Mouse (Mus musculus) mature B cell (primary cell): ENCODE results near the gene Nts.
"Not testable (repeated sequence)": the region's sequence is repeated elsewhere in the genome, so short reads cannot be mapped to it uniquely, and the experiment has no call there.

Source experiments
- in situ Hi-C: fragments of 300-500 bp; cut with MboI; formaldehyde crosslinking; loops from 2 replicates; pipeline ENCODE4 v1.14.3; 2019

Gene Nts

DNA sequence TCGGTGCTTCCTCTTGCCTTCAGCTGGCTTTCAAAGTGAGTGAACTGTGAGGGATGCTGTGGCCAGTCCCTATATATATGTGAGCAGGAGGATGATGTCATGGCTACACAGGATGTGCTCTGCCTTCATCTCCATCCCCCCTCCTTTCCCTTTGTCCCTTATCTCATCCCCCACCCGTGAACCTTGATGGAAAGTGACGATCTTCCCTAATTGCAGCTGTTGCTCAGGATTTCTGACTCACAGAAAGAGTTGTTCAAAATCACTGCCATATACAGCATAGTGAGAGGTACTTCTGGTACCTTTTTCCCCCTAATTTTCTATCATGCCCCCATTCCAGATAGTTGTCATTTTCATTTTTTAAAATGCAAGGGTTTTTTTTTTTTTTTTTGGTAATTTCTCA, at the start of gene Nts:
TSS of gene Nts (minus strand) at position 101 of the 400 bp plus-strand sequence.
- in situ Hi-C loops = no loop called here

DNA sequence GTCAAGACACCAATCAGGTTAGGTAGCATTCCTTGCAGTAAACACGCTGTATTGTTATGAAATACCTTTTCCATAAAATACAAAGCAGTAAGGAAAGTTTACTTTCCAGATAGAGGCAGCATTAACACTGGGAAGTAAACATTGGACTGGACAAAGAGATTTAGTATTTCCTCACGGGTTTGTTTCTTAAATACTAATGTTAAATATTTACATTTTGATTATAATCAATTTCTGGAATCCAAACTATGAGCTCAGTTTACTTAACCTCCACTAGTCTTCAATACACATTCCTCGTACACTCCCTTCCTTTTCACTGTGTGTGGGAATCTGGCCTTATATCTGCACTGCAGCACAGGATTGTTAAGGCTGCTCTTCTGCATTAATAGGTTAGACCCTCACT, 37.6 kb upstream of the Nts start:
- in situ Hi-C loops = no loop called here

DNA sequence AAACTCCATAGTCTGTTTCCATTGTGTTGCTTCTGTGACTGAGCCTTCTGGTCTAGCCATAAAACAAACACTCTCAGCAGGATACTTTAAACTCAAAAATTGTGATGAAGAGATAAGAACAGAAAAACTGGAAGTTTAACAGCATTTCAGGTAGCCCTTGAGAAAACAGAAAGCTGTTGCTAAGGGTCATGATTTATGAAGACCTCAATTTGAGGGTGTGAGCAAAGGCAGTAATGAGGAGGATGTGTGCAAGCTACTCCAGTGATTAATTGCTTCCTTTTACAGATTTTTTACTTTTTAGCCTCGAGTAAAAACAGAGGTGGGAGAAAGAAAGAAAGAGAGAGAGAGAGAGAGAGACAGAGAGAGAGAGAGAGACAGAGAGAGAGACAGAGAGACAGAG, 23.9 kb upstream of the Nts start:
- in situ Hi-C loops = no loop called here

DNA sequence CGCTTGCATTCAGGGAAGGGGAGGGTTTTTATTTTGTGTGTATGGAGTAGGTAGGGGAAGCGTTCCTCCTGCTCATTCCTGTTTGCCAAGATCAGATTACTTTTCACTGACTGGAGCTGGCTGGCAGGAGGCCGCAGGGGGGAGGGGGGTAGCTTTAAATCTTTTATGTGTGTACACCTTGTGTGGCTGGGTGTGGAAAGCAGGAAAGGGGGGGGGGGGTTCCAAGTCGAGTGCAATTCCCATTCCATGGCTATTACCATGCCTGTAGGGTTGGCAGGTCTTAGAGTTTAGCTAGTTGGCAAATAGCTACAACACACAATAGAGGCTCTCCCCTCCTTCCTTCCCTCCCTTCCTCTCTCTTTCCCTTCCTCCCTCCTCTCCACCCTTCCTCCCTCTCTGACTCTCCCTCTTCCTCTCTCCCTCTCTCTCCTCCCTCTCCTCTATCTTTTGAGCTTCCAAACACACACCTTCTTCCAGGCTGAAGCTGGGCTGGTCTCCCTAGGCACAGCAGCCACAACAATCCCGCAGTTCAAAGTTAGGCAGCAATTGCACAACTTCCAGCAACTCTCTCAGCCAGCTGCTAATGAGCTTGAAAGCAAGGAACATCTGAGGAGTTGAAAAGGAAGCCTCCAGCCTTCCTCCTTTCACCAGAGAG, 21.6 kb upstream of the Nts start, which contains the start of gene Rassf9:
TSS of gene Rassf9 (plus strand) at position 416 of the 655 bp plus-strand sequence.
- in situ Hi-C loops = no loop called here

DNA sequence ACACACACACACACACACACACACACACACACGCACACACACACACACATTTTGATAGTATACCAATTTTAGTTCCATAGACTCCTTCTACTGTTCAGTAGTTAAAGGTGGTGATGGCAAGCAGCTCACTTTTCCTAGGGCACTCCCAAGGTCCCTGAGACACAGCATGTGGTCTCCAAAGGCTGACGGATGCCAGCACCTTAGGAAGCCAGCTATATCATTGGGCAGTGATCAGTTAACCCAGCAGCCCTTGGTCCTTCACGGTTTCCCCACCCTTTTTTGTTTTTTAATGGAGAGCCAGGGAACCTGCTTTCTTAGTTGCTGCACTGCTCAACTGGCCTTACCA, 21.1 kb upstream of the Nts start:
- in situ Hi-C loops = no loop called here

DNA sequence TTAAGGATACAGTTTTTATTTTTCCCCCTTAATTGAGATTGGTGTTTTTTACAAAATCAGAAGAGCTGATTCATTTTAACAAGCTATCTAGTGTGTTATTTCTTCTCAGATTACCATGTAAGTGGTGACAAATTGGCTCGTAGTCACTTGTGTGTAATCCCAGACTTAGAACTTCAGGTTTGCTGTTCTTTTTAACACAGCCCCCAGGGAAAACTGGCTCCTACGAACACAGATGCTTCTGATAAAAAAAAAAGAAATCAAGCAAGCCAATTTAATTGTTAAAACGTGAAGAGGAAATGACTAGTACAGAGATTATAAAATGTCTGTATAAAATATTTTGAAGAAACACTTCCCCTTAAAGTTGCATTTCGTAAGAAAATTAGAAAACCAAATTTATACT, 17.1 kb upstream of the Nts start:
- in situ Hi-C loops = no loop called here

DNA sequence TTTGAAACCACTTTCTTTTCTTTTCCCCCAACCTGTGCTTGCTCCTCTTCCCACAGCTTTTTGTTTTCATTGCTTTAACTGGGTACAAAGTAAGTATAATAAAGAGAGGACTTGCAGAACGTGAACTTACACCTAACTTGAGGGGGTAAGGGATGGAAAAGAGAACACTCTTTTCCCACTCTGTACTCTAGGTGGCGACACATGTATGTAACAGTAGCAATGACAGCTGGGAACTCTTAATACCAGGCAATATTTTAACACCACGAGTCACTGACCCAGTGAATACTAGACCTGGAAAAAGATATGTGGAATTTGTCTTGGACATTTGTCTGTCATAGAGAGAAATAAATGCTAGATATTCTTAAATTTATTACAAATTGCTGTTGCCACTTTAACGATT, 8.5 kb upstream of the Nts start:
- in situ Hi-C loops = no loop called here

DNA sequence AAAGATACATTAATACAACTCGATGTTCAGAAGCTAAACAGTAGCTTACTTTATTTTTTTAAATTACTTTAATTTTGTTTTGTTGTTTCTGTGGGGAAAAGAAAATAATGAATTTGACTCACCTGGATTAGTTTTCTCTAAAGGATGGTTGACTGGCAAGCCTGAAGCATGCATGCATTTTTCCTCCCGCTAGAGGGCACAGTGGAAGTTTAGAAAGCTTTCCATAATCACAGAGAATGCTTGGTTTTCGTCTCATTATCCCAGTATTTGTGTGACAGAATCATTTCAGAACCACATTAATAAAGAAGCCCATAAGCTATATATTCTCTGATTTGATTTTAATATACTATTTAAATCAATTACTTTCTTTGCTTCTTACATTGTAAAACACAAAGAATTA, 1.5 kb upstream of the Nts start:
- in situ Hi-C loops = no loop called here

DNA sequence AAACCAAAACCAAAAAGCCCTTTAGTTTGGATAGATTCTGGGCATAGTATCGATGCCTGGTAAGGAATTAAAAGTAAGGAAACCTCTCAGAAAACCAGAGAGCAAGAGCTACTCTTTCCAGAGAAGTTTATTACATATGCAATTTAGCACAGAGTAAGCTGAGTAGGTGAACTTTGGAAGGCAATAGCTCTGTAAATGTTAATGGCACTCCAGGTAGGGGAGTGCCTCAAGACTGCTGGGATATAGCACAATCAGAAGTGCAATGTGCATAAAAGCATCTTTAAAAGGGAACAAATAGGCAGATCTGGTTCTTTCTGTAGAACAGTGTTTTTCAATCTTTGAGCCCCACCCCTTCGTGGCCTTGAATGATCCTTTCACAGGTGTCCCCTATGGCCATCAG, 20.9 kb downstream of the Nts start:
- in situ Hi-C loops = no loop called here

DNA sequence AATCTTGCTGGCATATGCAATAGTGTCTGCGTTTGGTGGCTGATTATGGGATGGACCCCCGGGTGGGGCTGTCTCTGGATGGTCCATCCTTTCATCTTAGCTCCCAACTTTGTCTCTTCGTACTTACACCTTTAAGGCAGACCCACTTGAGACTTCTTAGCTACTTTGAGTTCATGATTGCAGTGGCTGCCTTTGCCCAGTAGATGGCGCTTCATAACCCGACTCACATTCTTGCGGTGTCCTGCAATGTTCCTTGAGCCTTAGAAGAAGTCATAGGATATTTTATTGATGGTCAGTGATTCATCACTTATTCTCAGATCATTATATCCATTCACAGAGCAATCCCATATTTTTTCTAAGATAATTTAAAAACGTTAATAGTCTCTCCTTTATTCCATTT, 38.5 kb downstream of the Nts start:
- in situ Hi-C loops = no loop called here

DNA sequence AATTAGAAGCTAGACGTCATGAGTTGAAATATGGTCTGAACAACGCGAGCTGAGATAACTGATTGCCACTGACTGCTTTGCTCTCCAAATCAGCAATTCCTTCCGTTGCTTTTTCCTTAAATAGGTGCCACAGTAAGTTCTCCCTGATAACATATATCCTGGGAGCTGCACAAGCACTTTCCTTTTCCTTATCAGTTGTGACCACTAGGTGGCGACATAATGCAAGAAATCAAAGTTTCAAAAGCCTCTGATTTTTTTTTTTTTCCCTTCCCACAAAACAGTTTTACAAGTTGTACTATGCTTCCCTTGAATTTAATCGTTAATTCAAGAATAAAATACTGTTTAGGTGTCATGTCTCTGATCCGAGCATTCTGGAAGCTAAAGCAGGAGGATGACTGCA, 40.8 kb downstream of the Nts start:
- in situ Hi-C loops = no loop called here

DNA sequence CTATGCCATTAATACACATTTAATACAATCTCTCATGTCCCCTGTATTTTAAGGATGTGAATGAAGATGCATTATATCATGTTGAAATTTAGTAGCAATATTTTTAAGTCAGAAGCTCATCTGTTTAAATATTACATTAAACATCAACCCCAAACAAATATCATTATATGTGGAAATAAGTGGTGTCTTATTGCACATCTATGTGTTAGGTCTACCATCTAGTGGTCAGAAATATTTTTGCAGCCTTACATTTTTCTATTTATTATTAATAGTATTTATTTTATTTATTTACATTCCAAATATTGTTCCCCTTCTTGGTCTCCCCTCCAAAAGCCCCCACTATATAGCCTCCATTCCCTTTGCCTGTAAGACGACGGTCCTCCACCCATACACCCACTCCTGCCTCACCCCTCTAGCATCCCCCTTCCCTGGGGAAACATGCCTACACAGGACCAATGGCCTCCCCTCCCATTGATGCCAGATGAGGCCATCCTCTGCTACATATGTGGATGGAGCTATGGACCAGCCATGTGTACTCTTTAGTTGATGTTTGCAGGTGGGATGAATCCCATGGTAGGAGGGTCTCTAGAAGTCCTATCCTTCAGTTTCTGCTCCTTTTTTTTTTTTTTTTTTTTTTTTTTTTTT, 45.3 kb downstream of the Nts start:
- in situ Hi-C loops = no loop called here

DNA sequence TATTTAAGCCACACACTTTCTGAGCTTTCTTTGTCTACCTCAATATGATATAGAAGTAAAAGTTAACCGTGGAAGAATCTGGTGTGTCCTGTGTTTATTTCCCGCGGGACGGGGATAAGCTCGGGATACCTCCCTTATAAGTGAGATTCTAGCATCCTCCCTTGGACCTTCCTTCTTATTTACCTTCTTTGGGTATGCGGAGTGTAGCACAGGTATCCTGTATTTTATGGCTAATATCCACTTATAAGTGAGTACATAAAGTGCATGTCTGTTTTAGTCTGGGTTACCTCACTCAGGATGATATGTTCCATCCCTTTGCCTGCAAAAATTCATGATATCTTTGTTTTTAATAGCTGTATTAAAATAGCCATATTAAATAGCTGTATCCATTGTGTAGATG, 54.8 kb downstream of the Nts start:
- in situ Hi-C loops = not testable (repeated sequence)

DNA sequence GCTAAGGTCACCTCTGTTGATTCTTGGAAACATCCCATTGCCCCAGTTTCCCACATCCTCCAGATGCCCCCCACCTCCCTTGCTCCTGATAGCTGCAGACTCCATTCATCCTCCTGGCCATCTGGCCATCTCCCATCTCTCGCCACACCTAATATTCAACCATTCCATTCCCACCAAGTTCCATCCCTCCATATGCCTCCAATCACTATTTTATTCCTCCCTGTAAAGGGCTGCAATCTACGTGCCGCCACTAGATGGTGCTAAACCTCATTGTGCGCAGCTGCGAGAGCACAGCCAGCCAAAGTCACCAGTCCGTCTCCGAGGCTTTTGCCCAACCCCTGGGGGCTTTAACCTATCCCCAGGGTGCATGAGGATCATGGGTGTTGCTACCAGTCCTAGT, 55.2 kb downstream of the Nts start:
- in situ Hi-C loops = not testable (repeated sequence)
